Mouse (Mus musculus) CD4-positive, CD25-positive, alpha-beta regulatory T cell, adult 4 months (primary cell): Measurements from ENCODE around the gene Phactr2. TPM values are rescaled to one million over a fixed set of nuclear protein-coding genes. Genes with fewer than 3 reads are reported as not detected.

ENCODE experiments used
- polyA plus RNA-seq, 2 experiments: library from polyadenylated mRNA; unstranded; fragments of 100-300 nt; shearing (Covaris generic); gene quantifications; one replicate each; pipeline ENCODE4 v1.2.1; 2017

Gene Phactr2
- polyA plus RNA-seq, 2 experiments from 2014 or later: 2.3 to 3.2 TPM

Other genes with a start within 250 kb of the Phactr2 start
- gene Fuca2, start 25.1 kb upstream of the Phactr2 start, polyA plus RNA-seq: 10 to 100 TPM; 59.1 to 63.2 TPM
- 1 to 10 TPM; 2.4 to 2.8 TPM for gene Adat2, start 78.5 kb upstream of the Phactr2 start, polyA plus RNA-seq
- 10 to 100 TPM; 28.5 to 29.6 TPM for gene Pex3, start 78.7 kb upstream of the Phactr2 start, polyA plus RNA-seq